Mouse (Mus musculus): ENCODE results near the gene Ttc17. TPM values are rescaled to one million over a fixed set of nuclear protein-coding genes. Genes with fewer than 3 reads are reported as not detected.
"Not testable (repeated sequence)": the region's sequence is repeated elsewhere in the genome, so short reads cannot be mapped to it uniquely, and the experiment has no call there.

Ttc17 gene
- total RNA-seq, 1 experiment from 2014 or later = 25.3 TPM

DNA sequence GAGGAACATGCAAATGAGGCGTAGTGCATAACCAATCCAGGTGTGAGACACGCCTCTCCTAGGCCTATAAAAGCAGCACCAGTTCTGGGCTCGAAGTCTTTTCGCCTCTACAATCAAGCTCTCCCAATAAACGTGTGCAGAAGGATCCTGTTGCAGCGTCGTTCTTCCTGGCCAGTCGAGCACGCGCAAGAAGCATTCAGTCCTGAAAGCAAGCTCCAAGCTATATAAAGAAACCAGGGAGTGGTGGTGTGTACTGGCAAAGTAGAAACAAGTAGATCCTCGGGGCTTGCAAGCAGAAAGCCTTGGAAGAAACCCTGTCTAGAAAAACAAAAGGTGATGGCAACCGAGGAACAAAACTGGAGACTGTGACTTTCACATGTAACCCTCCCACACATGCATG lies 15.4 kb downstream of the Ttc17 start:
- ATAC-seq (replicated peaks in 1 of 2; ENCODE audit: insufficient read depth in 1 of 2, low FRiP score in 2 of 2, low TSS enrichment in 1 of 2, low read depth in 1 of 2, poor library complexity in 2 of 2, severe bottlenecking in 2 of 2) = not testable (repeated sequence)

DNA sequence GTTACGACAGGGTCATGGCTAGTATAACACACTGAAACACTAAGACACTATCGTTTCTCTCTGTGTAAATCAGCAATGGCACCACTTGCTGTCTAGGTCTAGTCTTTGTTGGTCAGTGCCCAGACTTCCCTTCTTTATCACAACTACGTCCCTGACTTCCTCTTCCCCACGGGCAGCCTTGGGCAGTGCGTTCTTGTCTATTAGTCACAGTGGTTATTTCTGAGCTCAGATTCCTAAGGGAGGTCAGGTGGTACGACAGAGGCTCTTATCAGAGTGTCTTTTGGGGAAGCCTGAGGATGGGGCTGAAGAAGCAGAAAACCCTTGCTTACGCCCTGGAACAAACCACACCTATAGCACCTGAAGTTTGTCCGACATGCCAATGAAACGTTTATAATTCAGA lies 17.5 kb downstream of the Ttc17 start:
- ATAC-seq (replicated peaks in 1 of 2; ENCODE audit: insufficient read depth in 1 of 2, low FRiP score in 2 of 2, low TSS enrichment in 1 of 2, low read depth in 1 of 2, poor library complexity in 2 of 2, severe bottlenecking in 2 of 2) = peak in 1 of 2 experiments; percentile 42; a peak in 1 of 4 replicates

DNA sequence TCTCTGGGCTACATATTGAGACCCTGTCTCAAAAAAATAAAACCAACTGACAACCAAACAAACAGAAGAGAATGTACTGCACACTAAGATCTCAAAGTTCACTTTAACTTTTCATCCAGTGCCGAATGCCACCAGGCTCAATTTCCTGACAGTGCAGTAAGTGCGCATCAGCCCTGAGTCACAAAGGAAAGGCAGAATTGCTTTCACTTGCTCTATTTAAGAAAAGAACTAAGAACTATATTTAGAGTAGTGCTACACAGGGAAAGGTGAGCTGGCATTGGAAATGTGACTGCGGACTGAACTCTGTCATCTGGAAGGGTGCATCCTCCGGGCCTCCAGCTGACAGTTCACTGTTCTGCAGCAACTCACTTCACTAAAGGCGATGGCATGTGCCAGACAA lies 18.6 kb downstream of the Ttc17 start:
- ATAC-seq (replicated peaks in 1 of 2; ENCODE audit: insufficient read depth in 1 of 2, low FRiP score in 2 of 2, low TSS enrichment in 1 of 2, low read depth in 1 of 2, poor library complexity in 2 of 2, severe bottlenecking in 2 of 2) = no peak

DNA sequence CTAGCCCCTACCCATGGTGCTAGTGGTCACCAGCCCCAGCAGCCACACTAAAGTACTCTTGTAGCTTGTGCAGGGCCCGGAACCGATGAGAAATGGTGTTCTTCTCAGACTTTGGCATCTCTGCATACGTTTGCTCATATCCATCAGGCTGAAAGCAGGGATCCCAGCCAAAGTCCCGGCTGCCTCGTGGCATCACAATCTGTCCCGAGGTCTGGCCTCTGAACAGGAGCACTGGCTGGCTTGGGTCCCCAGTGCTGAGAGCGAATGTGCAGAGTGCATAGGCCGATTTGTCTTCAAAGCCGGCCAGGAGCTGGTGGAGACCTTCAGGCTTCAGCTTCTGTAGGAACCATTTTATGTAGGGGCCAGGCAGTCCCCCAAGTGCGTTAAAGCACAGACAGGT lies 22.0 kb downstream of the Ttc17 start:
- ATAC-seq (replicated peaks in 1 of 2; ENCODE audit: insufficient read depth in 1 of 2, low FRiP score in 2 of 2, low TSS enrichment in 1 of 2, low read depth in 1 of 2, poor library complexity in 2 of 2, severe bottlenecking in 2 of 2) = not testable (repeated sequence)

DNA sequence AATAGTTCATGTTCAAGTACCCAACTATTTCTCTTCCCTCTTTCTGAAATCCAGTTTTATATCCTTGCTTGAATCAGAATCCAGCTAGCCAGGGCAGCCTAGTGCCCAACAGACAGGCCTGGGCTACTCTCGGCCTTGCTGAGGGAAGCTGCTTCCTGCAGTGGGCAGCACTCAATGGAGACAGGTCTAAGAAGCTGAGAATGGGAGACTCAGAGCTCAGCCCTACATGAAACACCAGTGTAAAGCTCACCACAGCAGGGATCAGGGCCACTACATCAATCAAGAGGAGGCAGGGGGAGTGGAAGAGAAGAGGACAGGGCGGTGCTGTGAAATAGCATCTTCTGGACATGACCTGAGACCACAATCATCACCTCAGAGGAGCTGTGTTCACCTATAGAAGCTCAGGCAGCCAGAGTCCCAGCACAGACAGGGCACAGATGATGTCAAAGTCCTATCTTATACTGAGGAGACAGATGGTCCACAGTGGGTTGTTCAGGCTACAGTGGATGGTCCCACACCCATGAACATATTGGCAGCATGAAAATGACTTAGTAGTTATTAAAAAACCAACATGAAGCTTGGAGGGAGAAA lies 25.3 kb downstream of the Ttc17 start:
- no peak for ATAC-seq (replicated peaks in 1 of 2; ENCODE audit: insufficient read depth in 1 of 2, low FRiP score in 2 of 2, low TSS enrichment in 1 of 2, low read depth in 1 of 2, poor library complexity in 2 of 2, severe bottlenecking in 2 of 2)

DNA sequence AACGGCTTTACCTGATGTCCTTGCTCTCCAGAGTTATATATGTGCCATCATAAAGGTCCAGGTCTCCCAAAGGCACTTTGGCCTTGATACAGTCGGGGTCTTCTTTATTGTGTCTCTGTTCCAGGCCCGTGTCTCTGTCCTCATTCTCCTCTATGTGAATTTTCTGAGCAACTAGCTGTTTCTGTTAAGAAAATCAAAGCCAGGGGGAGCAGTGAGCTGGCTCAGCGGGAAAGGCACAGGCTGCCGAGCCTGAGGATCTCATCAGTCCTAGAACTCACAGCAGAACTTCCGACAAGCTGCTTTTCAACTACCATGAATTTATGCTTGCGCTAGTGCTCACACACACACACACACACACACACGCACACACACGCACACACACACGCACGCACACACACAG lies 27.8 kb downstream of the Ttc17 start:
- no peak for ATAC-seq (replicated peaks in 1 of 2; ENCODE audit: insufficient read depth in 1 of 2, low FRiP score in 2 of 2, low TSS enrichment in 1 of 2, low read depth in 1 of 2, poor library complexity in 2 of 2, severe bottlenecking in 2 of 2)

DNA sequence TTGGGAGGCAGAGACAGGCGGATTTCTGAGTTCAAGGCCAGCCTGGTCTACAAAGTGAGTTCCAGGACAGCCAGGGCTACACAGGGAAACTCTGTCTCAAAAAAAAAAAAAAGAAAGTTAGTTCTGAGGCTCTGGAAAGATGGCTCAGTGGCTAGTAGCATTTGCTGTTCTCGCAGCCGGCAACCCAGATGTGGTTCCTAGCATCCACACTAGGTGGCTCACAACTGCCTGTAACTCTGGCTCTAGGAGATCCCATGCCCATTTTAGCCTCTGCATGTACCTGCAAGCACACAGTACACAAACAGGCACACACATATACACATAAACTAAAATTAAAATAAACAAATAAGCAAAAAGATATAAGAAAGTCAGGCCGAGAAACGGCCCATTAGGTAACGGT lies 35.4 kb downstream of the Ttc17 start:
- peak in 1 of 2 experiments; percentile 42; a peak in 1 of 4 replicates for ATAC-seq (replicated peaks in 1 of 2; ENCODE audit: insufficient read depth in 1 of 2, low FRiP score in 2 of 2, low TSS enrichment in 1 of 2, low read depth in 1 of 2, poor library complexity in 2 of 2, severe bottlenecking in 2 of 2)

DNA sequence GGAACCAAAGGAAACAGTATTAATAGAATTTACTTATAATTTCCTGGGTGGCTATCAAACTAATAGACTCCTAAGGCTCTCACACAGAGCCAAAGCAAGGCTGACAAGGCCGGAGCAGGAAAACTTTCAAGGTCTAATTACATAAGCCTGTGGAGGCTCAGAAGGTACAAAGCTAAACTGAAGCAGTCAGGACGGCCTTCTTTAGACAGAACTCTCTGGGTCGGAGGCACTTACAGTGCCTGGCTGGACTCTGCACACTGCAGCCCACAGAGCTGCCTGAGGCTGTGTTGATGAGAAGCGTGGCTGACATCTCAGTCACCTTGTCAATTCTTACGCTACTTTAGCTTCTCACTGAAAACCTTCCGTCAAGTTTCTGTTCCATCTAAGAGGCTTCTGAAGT lies 42.7 kb downstream of the Ttc17 start:
- ATAC-seq (replicated peaks in 1 of 2; ENCODE audit: insufficient read depth in 1 of 2, low FRiP score in 2 of 2, low TSS enrichment in 1 of 2, low read depth in 1 of 2, poor library complexity in 2 of 2, severe bottlenecking in 2 of 2) = no peak

DNA sequence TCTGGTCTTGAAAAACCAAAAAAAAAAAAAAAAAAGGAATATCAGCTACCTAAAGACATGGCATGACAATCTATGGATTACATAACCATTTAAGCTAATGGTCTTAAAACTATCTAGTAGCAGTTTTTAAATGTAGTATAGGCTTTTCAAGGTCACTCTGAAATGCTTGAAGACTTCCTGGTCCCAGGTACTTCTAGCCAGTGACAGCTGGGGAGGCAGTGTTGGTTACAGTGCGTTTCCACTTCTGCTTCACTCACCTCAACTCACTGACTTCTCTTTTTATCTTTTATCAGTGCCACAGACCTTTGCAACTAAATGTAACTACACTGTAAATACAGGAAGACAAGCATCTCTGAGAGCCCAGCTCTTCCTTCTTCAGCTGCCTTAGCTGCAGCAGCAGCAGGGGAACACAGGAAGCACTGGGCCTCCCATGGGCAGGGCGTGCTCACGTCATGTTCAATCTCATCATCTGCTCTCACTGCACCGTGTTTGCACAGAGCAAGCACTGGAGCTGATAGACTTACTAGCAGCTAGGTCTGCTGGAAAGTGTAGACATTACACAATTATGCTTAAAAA lies 46.0 kb downstream of the Ttc17 start:
- ATAC-seq (replicated peaks in 1 of 2; ENCODE audit: insufficient read depth in 1 of 2, low FRiP score in 2 of 2, low TSS enrichment in 1 of 2, low read depth in 1 of 2, poor library complexity in 2 of 2, severe bottlenecking in 2 of 2) = peak; percentile 97 to 98

DNA sequence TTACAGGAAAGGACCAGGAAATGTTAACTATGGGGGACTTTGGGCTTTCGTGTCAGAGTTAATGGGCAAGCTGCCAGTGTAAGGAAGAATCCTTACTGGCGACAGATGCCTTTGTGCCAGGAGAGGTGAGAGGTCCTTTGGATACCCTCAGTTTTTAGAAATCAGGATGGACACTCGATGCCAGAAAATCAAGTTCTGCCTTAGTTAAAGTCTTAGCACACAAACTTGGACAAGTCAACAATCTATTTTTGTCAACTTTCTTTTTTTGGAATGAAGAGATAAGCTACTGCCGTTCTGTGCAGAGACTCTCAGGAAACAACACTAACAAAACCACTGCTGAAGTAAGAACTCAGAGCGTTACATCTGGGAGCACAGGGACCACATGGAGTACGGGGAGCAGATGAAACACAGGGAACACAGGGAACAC lies 58.3 kb downstream of the Ttc17 start:
- ATAC-seq (replicated peaks in 1 of 2; ENCODE audit: insufficient read depth in 1 of 2, low FRiP score in 2 of 2, low TSS enrichment in 1 of 2, low read depth in 1 of 2, poor library complexity in 2 of 2, severe bottlenecking in 2 of 2) = no peak

DNA sequence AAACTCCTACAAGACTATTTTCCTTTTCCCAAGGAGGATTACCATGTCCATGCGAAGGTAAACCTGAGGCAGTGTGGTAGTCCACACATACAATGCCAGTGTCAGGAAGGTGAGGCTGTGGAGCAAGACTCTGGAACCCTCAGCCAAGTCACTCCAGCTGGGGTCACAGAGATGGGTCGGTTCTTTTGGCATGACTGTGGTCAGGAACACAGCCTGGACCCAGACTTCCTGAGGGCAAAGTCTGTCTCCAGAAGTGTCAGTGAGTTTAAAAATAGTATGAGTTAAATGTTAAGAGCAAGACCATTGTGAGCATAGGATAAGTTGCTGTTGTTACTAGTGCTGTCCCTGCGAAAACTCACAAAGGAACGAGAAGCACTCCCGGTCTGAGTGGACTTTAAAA lies 59.7 kb downstream of the Ttc17 start:
- no peak for ATAC-seq (replicated peaks in 1 of 2; ENCODE audit: insufficient read depth in 1 of 2, low FRiP score in 2 of 2, low TSS enrichment in 1 of 2, low read depth in 1 of 2, poor library complexity in 2 of 2, severe bottlenecking in 2 of 2)

DNA sequence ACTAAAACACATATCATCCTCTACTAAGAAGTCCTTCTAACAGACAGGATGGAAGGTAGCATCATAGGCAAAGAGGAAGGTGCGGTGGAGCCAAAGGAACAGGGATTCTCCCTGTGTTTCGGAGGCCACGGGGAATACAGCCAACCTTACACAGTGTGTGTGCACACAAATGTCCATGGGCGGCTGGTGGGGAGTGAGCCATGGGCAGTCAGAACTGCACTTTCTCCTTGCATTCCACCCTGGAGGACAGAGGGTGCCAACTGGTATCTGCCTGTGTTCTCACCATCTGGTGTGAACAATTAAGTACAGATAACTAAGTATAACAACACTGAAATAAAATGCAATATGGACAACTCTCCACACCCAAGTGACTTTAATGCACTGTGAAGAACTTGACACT lies 61.9 kb downstream of the Ttc17 start:
- ATAC-seq (replicated peaks in 1 of 2; ENCODE audit: insufficient read depth in 1 of 2, low FRiP score in 2 of 2, low TSS enrichment in 1 of 2, low read depth in 1 of 2, poor library complexity in 2 of 2, severe bottlenecking in 2 of 2) = no peak

DNA sequence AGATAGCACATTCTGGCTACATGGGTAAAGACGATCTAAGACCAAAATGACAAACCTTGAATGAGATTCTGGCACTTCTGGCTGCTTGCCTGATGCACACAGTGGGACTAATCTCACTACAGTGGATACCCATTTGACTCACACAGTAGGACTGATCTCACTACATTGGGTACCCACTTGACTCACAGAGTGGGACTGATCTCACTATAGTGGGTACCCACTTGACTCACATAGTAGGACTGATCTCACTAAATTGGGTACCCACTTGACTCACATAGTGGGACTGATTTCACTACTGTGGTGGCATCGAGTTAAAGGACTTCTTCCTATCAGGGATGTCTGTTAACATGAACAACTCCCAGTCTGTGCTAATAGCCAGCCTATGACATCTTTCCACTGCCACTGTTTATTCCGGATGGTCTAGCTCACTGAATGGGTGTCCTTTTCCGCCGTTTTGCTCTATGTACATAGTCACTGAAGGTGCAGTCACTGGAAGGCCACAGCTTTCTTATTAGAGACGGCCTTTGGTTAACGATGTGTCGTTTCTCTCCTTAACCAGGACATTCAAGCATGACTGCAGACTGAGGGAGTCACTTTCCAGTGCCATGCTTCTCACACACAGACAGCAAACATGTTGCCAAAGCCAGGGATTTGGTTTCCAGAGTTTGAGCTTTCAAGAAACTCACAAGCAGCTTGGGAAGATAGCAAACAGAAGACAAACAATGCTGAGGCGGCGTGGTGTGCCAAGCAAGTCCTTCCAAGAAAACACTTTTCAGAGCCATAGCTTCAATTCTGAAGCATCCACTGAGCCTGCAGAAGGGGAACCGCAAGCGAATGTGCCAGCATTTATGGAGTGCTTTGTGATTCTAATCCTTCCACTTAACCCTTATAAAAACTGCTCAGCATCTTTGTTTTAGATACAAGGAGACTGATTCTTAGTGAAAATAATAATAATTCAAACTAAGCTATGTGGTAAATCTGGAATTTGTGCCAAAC lies 62.9 kb downstream of the Ttc17 start:
- no peak for ATAC-seq (replicated peaks in 1 of 2; ENCODE audit: insufficient read depth in 1 of 2, low FRiP score in 2 of 2, low TSS enrichment in 1 of 2, low read depth in 1 of 2, poor library complexity in 2 of 2, severe bottlenecking in 2 of 2)

DNA sequence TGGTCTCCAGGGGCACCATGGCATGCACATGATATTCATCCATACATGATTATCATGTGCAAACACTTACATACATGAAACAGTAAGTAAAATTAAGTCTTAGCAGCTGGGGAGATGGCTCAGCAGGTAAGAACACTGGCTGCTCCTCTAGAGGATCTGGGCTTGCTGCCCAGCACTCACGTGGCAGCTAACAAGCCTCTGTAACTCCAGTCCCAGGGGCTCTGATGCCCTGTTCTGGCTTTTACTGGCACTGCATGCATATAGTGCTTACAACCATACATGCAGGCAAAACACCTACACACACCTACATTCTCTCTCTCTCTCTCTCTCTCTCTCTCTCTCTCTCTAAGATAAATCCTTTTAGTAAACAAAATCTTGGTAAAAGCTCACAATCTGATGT lies 65.7 kb downstream of the Ttc17 start:
- ATAC-seq (replicated peaks in 1 of 2; ENCODE audit: insufficient read depth in 1 of 2, low FRiP score in 2 of 2, low TSS enrichment in 1 of 2, low read depth in 1 of 2, poor library complexity in 2 of 2, severe bottlenecking in 2 of 2) = no peak

DNA sequence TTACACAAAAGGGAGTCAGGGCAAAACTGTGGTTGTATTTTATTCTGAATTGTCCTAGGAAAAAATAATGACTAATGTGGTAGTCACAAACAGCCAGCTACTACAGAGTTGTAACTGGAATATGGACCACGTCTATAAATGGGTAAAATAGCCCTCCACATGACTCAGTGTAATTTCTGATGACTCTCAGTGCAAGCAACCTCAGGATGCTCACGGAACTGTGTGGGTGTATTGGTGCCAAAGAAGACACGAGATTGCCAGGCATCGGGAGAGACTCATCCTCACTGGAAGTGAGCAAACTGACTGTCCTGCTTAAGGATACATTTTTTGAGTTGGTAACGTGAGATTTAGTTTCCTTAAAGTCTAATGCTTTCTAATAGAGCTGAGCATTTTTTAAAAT lies 67.0 kb downstream of the Ttc17 start:
- ATAC-seq (replicated peaks in 1 of 2; ENCODE audit: insufficient read depth in 1 of 2, low FRiP score in 2 of 2, low TSS enrichment in 1 of 2, low read depth in 1 of 2, poor library complexity in 2 of 2, severe bottlenecking in 2 of 2) = no peak

DNA sequence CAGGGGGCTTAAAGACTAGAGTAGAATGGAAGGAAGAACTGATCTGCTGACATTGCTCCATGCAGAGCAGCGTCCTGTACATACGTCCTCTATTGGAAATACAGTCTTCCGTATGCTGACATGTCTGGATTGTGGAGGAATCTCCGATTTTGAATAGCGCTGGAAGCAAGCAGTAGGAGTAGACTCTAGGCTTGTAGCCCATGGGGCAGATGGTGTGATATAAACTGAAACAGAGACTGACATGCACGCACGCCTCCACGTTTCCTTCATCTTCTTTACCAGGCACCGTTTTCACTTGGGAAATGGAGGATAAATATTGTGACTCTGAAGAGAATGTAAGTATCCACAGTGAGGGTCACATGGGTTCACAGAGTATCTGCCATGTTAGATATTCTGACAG lies 70.2 kb downstream of the Ttc17 start:
- no peak for ATAC-seq (replicated peaks in 1 of 2; ENCODE audit: insufficient read depth in 1 of 2, low FRiP score in 2 of 2, low TSS enrichment in 1 of 2, low read depth in 1 of 2, poor library complexity in 2 of 2, severe bottlenecking in 2 of 2)

DNA sequence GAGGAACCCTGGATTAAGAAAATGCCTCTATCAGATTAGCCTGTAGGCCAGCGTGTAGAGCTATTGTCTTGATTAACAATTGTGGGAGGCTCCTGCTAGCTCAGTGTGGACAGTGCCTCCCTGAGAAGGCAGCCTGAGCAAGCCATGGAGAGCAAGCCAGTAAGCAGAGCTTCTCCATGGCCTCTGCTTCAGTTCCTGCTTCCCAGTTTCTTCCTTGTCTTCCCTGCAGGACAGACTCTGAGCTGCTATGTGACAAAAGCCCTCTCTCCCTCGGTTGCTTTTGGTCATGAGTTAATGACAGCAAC lies 71.8 kb downstream of the Ttc17 start:
- ATAC-seq (replicated peaks in 1 of 2; ENCODE audit: insufficient read depth in 1 of 2, low FRiP score in 2 of 2, low TSS enrichment in 1 of 2, low read depth in 1 of 2, poor library complexity in 2 of 2, severe bottlenecking in 2 of 2) = no peak
